Mouse (Mus musculus): Measurements from ENCODE around the gene Hsf4. TPM values are rescaled to one million over a fixed set of nuclear protein-coding genes. Genes with fewer than 3 reads are reported as not detected.
A peak's percentile ranks its signal among the peaks of the same experiment; 100 is the strongest.

The Hsf4 gene
- polyA plus RNA-seq, 1 experiment from 2014 or later: not detected

DNA sequence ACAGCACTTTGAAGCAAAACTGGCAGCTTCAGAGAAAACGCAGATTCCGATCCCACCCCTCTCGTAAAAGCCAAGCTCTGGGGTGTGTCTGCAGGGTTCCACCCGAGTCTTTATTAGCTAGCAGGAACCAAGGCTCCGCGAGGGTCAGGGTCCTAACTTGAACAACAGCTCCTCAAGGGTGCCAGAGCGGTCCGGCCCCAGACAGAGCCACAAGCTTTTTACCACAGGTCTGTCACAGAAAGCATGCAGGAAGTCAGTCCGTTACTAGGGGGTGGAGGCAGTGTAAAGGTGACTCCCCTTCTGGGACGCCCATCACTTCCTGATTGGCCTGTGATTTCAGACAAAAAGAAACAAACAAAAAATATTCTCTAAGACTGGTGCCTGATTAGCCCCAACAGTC, 4.5 kb upstream of the Hsf4 start:
- Histone ChIP-seq H3K4me2 (peak overlapping the region; percentile 97), H3K27ac (ENCODE audit: low read depth, low read length) (no peak overlapping the region), H3K4me3 (ENCODE audit: low read depth, low read length) (peak overlapping the region; percentile 81), H3K27me3 (ENCODE audit: control insufficient read depth, insufficient read depth, low read length) (peaks cover 58% of the 10 kb centered on the region), H3K9ac (ENCODE audit: low read depth, low read length) (peak overlapping the region; percentile 76; the same call in 1 of the 2 replicates), H3K36me3 (ENCODE audit: control insufficient read depth, insufficient read depth, low read length) (no peaks in the 10 kb centered on the region), H3K4me1 (ENCODE audit: control insufficient read depth, insufficient read depth, low read length) (peaks cover 19% of the 10 kb centered on the region), H3K9me3 (replicated peaks; ENCODE audit: control insufficient read depth, low read length) (peaks cover 5% of the 10 kb centered on the region; the same call in 1 of the 2 replicates)
- no peak for ATAC-seq (replicated peaks; ENCODE audit: insufficient number of reproducible peaks, low FRiP score, low TSS enrichment)
- WGBS (ENCODE audit: insufficient replicate concordance): 17% methylated on average over 10 of the region's 10 CpGs

DNA sequence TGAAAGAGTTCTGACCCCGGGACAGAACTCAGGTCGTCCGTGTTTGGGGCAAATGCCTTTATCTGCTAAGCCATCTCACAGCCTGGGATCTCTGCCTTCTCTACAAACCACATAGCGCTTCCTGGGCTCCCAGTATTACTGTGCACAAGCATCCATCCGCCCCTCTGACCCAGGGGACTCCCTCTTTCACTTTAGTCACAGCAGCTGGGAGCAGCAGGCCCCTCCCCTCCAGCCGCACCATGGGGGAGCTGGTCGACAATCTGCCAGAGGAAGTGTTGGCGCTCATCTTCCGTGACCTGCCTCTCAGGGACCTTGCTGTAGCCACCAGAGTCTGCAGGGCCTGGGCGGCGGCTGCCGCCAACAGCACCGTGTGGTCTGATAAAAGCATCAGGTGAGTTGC, 2.8 kb upstream of the Hsf4 start:
- H3K4me2 ChIP-seq: no peak overlapping the region
- H3K9ac ChIP-seq (ENCODE audit: low read depth, low read length): no peak overlapping the region
- peaks cover 23% of the 10 kb centered on the region for H3K4me1 ChIP-seq (ENCODE audit: control insufficient read depth, insufficient read depth, low read length)
- H3K9me3 ChIP-seq (replicated peaks; ENCODE audit: control insufficient read depth, low read length): peaks cover 5% of the 10 kb centered on the region; the same call in 1 of the 2 replicates
- H3K4me3 ChIP-seq (ENCODE audit: low read depth, low read length): no peak overlapping the region
- H3K27me3 ChIP-seq (ENCODE audit: control insufficient read depth, insufficient read depth, low read length): peaks cover 64% of the 10 kb centered on the region
- WGBS (ENCODE audit: insufficient replicate concordance): 19% methylated on average over 13 of the region's 13 CpGs
- H3K36me3 ChIP-seq (ENCODE audit: control insufficient read depth, insufficient read depth, low read length): no peaks in the 10 kb centered on the region
- no peak for ATAC-seq (replicated peaks; ENCODE audit: insufficient number of reproducible peaks, low FRiP score, low TSS enrichment)
- H3K27ac ChIP-seq (ENCODE audit: low read depth, low read length): no peak overlapping the region

DNA sequence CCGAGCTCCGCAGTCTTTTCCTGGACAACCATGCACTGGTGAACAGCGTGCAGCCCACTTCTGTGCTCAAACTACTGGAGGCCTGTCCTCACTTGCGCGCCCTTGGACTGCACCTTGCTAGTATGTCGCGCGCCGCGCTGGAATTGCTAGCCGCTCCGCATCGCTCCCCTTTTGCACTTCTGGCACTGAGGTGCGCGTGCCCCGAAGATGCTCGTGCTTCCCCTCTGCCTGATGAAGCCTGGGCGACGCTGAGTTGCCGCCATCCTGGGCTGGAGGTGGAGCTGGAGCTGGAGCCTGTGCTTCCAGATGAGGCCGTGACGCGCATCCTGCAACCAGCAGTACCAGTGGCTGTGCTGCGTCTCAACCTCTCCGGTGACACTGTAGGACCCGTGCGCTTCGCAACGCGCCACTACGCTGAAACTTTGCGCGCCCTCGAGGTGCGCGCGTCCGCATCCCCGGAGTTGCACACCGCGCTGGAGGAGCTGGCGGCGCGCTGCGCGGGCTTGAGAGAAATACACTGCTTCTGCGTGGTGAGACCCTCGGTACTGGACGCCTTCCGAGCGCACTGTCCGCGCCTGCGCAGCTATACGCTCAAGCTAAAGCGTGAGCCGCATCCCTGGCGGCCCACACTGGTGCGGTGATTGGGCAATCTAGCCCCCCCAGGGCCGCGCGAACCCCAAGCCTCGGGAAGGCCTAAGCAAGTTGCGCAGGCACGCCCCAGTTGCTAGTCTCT, 1.1 kb upstream of the Hsf4 start:
- peaks cover 23% of the 10 kb centered on the region for H3K4me1 ChIP-seq (ENCODE audit: control insufficient read depth, insufficient read depth, low read length)
- ATAC-seq (replicated peaks; ENCODE audit: insufficient number of reproducible peaks, low FRiP score, low TSS enrichment): peak; percentile 18; the same call in 1 of the 2 replicates

DNA sequence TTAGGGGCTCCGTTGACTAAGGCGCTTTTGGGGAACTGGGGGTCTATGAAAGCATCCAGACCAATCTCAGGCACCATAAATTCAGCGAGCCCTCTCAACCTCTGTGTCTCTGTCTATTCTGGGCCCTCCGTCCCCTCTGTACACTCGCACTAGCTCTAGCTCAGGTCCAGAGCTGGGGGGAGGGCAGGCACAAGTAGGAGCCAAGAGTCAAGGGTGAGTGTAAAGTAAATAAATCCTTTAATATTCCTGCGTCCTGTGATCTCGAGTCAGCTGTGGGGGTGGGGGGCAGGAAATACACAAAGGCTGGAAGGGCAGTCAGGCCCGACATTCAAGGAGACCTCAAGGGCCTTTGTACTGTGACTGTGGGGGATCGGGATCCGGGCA, 534 bp upstream of the Hsf4 start:
- no peak overlapping the region for H3K27ac ChIP-seq (ENCODE audit: low read depth, low read length)
- H3K4me2 ChIP-seq: peak overlapping the region; percentile 74
- peak overlapping the region; percentile 58; the same call in 1 of the 2 replicates for H3K9ac ChIP-seq (ENCODE audit: low read depth, low read length)
- no peak for ATAC-seq (replicated peaks; ENCODE audit: insufficient number of reproducible peaks, low FRiP score, low TSS enrichment)
- 2% methylated on average over 10 of the region's 10 CpGs for WGBS (ENCODE audit: insufficient replicate concordance)
- peak overlapping the region; percentile 48 for H3K4me3 ChIP-seq (ENCODE audit: low read depth, low read length)
- peaks cover 82% of the 10 kb centered on the region for H3K27me3 ChIP-seq (ENCODE audit: control insufficient read depth, insufficient read depth, low read length)
- H3K36me3 ChIP-seq (ENCODE audit: control insufficient read depth, insufficient read depth, low read length): no peaks in the 10 kb centered on the region
- peaks cover 5% of the 10 kb centered on the region; the same call in 1 of the 2 replicates for H3K9me3 ChIP-seq (replicated peaks; ENCODE audit: control insufficient read depth, low read length)
- peaks cover 23% of the 10 kb centered on the region for H3K4me1 ChIP-seq (ENCODE audit: control insufficient read depth, insufficient read depth, low read length)

More for the DNA sequence above, 1.1 kb upstream of the Hsf4 start:
- H3K4me2 ChIP-seq: peak overlapping the region; percentile 74
- H3K27ac ChIP-seq (ENCODE audit: low read depth, low read length): no peak overlapping the region
- peak overlapping the region; percentile 48 for H3K4me3 ChIP-seq (ENCODE audit: low read depth, low read length)
- no peaks in the 10 kb centered on the region for H3K36me3 ChIP-seq (ENCODE audit: control insufficient read depth, insufficient read depth, low read length)
- peak overlapping the region; percentile 58 for H3K9ac ChIP-seq (ENCODE audit: low read depth, low read length)
- peaks cover 77% of the 10 kb centered on the region for H3K27me3 ChIP-seq (ENCODE audit: control insufficient read depth, insufficient read depth, low read length)
- WGBS (ENCODE audit: insufficient replicate concordance): under 1% methylated on average over 65 of the region's 65 CpGs
- peaks cover 5% of the 10 kb centered on the region; the same call in 1 of the 2 replicates for H3K9me3 ChIP-seq (replicated peaks; ENCODE audit: control insufficient read depth, low read length)

DNA sequence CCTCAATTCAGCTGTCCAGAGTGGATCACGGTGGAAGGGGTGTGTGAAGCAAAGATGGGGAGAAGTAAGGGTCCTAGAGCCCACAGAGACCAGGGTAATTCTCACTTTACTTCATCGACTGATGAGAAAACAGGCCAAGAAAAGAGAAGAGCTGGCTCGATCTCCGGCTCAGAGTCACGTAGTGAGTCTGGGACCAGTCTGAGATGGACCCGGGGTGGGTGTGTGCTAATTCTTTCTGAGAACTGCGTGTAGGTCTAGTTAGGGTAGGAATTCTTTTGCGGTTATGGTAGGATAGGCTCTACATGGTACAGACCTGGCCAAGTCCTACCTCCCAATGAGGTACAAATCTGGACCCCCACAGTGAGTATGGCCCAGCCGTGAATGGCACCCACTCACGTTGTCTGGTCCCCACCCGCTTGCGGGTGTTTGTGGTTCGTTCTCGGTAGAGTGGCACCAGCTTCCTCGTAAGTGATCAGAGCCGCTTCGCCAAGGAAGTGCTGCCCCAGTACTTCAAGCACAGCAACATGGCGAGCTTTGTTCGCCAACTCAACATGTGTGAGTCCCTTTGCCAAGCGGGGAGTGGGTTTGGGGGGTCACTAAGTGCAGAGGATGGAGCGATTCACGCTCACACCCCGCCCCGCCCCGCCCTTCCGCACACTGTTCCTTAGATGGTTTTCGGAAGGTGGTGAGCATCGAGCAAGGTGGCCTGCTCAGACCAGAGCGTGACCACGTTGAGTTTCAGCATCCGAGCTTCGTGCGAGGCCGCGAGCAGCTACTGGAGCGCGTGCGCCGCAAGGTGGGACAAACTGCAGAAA, 707 bp downstream of the Hsf4 start:
- Histone ChIP-seq H3K4me3 (ENCODE audit: low read depth, low read length) (peak overlapping the region; percentile 48), H3K9ac (ENCODE audit: low read depth, low read length) (peak overlapping the region; percentile 58), H3K36me3 (ENCODE audit: control insufficient read depth, insufficient read depth, low read length) (no peaks in the 10 kb centered on the region), H3K9me3 (replicated peaks; ENCODE audit: control insufficient read depth, low read length) (peaks cover 5% of the 10 kb centered on the region; the same call in 1 of the 2 replicates), H3K4me1 (ENCODE audit: control insufficient read depth, insufficient read depth, low read length) (peaks cover 21% of the 10 kb centered on the region), H3K27ac (ENCODE audit: low read depth, low read length) (no peak overlapping the region), H3K27me3 (ENCODE audit: control insufficient read depth, insufficient read depth, low read length) (peaks cover 94% of the 10 kb centered on the region), H3K4me2 (peak overlapping the region; percentile 74)
- WGBS (ENCODE audit: insufficient replicate concordance): 3% methylated on average over 39 of the region's 39 CpGs
- ATAC-seq (replicated peaks; ENCODE audit: insufficient number of reproducible peaks, low FRiP score, low TSS enrichment): no peak; the same call in 1 of the 2 replicates

DNA sequence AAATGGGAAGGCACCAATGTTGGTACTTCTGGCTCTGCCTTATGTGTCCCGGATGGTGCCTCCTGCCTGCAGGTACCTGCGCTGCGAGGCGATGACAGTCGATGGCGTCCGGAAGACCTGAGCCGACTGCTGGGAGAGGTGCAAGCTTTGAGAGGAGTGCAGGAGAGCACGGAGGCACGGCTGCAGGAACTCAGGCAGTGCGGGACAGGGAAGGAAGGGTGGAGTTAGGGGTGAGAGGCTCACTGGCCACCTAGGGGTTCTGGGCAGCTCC, 1.2 kb downstream of the Hsf4 start:
- peak overlapping the region; percentile 20; the same call in 1 of the 2 replicates for H3K4me2 ChIP-seq
- H3K27ac ChIP-seq (ENCODE audit: low read depth, low read length): no peak overlapping the region
- H3K27me3 ChIP-seq (ENCODE audit: control insufficient read depth, insufficient read depth, low read length): peaks cover 98% of the 10 kb centered on the region
- H3K4me1 ChIP-seq (ENCODE audit: control insufficient read depth, insufficient read depth, low read length): peaks cover 23% of the 10 kb centered on the region
- H3K4me3 ChIP-seq (ENCODE audit: low read depth, low read length): no peak overlapping the region
- peaks cover 5% of the 10 kb centered on the region; the same call in 1 of the 2 replicates for H3K9me3 ChIP-seq (replicated peaks; ENCODE audit: control insufficient read depth, low read length)
- ATAC-seq (replicated peaks; ENCODE audit: insufficient number of reproducible peaks, low FRiP score, low TSS enrichment): no peak
- no peak overlapping the region for H3K9ac ChIP-seq (ENCODE audit: low read depth, low read length)
- no peaks in the 10 kb centered on the region for H3K36me3 ChIP-seq (ENCODE audit: control insufficient read depth, insufficient read depth, low read length)
- WGBS (ENCODE audit: insufficient replicate concordance): under 1% methylated on average over 11 of the region's 11 CpGs

DNA sequence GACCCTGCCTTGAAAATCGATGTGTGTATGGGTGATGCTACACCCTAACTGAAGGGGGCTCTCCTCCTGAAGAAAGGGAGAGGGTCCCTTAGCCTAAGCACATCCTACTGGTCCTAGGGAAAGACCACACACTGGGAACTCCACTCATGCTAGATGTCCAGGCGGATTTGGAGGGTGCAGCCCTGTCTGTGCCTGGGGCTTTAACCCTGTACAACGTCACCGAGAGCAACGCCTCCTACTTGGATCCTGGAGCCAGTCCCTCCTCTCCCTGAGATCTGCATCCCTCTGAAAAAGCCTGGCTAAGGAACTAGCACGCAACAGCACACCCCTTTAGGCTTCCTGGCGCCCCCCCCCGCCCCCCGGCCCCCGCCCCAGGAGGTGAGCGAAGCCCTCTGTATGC, 5.8 kb downstream of the Hsf4 start:
- ATAC-seq (replicated peaks; ENCODE audit: insufficient number of reproducible peaks, low FRiP score, low TSS enrichment): no peak
- Histone ChIP-seq H3K27me3 (ENCODE audit: control insufficient read depth, insufficient read depth, low read length) (peaks cover 91% of the 10 kb centered on the region), H3K27ac (ENCODE audit: low read depth, low read length) (no peak overlapping the region), H3K4me2 (peak overlapping the region; percentile 81), H3K4me3 (ENCODE audit: low read depth, low read length) (peak overlapping the region; percentile 41), H3K9me3 (replicated peaks; ENCODE audit: control insufficient read depth, low read length) (no peaks in the 10 kb centered on the region), H3K4me1 (ENCODE audit: control insufficient read depth, insufficient read depth, low read length) (peaks cover 14% of the 10 kb centered on the region), H3K36me3 (ENCODE audit: control insufficient read depth, insufficient read depth, low read length) (no peaks in the 10 kb centered on the region), H3K9ac (ENCODE audit: low read depth, low read length) (no peak overlapping the region)
- 8% methylated on average over 11 of the region's 11 CpGs for WGBS (ENCODE audit: insufficient replicate concordance)

DNA sequence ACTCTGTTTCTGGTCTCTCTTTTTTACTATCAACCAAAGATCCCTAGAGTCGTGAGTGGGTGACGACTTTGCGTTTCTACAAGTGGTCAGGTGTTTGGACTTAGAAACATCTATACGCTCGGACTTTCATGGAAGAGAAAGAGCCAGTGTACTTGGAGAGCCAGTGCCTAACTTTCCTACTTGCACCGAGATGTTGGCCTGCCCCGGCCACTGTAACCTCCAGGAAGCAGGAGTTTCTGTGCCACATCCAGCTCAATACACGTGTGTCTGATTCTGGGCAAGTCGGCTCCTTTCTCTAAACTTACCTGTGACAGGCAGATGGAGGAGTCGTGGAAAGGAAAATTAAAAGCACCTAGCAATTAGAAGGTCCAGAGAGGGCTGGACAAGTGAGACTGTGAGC, 6.2 kb downstream of the Hsf4 start, which contains the start of gene Nol3:
Gene Nol3 (plus strand): TSS at position 301 of the 400 bp plus-strand sequence.
- no peaks in the 10 kb centered on the region for H3K36me3 ChIP-seq (ENCODE audit: control insufficient read depth, insufficient read depth, low read length)
- 10% methylated on average over 10 of the region's 10 CpGs for WGBS (ENCODE audit: insufficient replicate concordance)
- H3K4me3 ChIP-seq (ENCODE audit: low read depth, low read length): peak within 1 kb of the TSS; percentile 41
- no peaks in the 10 kb centered on the region for H3K9me3 ChIP-seq (replicated peaks; ENCODE audit: control insufficient read depth, low read length)
- H3K9ac ChIP-seq (ENCODE audit: low read depth, low read length): peak within 1 kb of the TSS; percentile 57; the same call in 1 of the 2 replicates
- H3K27ac ChIP-seq (ENCODE audit: low read depth, low read length): no peak within 1 kb of the TSS
- peak within 1 kb of the TSS; percentile 81 for H3K4me2 ChIP-seq
- peaks cover 90% of the 10 kb centered on the region for H3K27me3 ChIP-seq (ENCODE audit: control insufficient read depth, insufficient read depth, low read length)
- H3K4me1 ChIP-seq (ENCODE audit: control insufficient read depth, insufficient read depth, low read length): peaks cover 11% of the 10 kb centered on the region
- ATAC-seq (replicated peaks; ENCODE audit: insufficient number of reproducible peaks, low FRiP score, low TSS enrichment): no peak
